Mouse (Mus musculus) liver, embryonic 14.5 days (tissue): ENCODE measurements around the gene Bex6. TPM values are rescaled to one million over a fixed set of nuclear protein-coding genes. Genes with fewer than 3 reads are reported as not detected.

Experiments
- ATAC-seq: fragments of 200-750 bp; cut with Nextera tagmentation; 2 replicates; pipeline ENCODE4 v1.8.0; 2017; ENCODE audit warnings: moderate number of reproducible peaks, mild to moderate bottlenecking, moderate library complexity; ENCODE audit not compliant: insufficient read depth
- DNase-seq, 3 experiments: peaks; one replicate each; pipeline ENCODE4 v3.0.0-alpha.2; 2012 to 2013; ENCODE audit warnings: low read depth in 3 of 3, low spot score in 3 of 3
- H3K27ac ChIP-seq: fragments of 300-500 bp; sonication (generic); 2 replicates; pipeline ENCODE4 v1.5.1; 2014; ENCODE audit warnings: moderate library complexity, mild to moderate bottlenecking, control low read depth, inconsistent platforms
- H3K27me3 ChIP-seq: fragments of 300-500 bp; sonication (generic); 2 replicates; pipeline ENCODE4 v1.6.1; 2014; ENCODE audit warnings: mild to moderate bottlenecking, low read length, moderate library complexity; ENCODE audit not compliant: control insufficient read depth, insufficient read depth
- H3K36me3 ChIP-seq: fragments of 300-500 bp; sonication (generic); replicated peaks from 2 replicates; pipeline ENCODE4 v1.6.1; 2014; ENCODE audit warnings: low read depth; ENCODE audit not compliant: control insufficient read depth, insufficient read depth
- H3K4me1 ChIP-seq, 2 experiments: fragments of 200-500 bp in 1 of 2; fragments of 300-500 bp in 1 of 2; sonication (generic) in 1 of 2; replicated peaks; 2 replicates each; pipeline ENCODE4 v1.6.1; 2012 to 2014; ENCODE audit warnings: antibody characterized with exemption in 1 of 2, inconsistent platforms in 1 of 2, low read length in 1 of 2; ENCODE audit not compliant: control insufficient read depth in 2 of 2, insufficient read depth in 2 of 2
- H3K4me2 ChIP-seq: fragments of 300-500 bp; sonication (generic); 2 replicates; pipeline ENCODE4 v1.6.1; 2014; ENCODE audit warnings: low read depth, mild to moderate bottlenecking, control low read depth, moderate library complexity
- H3K4me3 ChIP-seq, 2 experiments: fragments of 200-500 bp in 1 of 2; fragments of 300-500 bp in 1 of 2; sonication (generic) in 1 of 2; 2 replicates each; pipeline ENCODE4 v1.5.1; 2012 to 2014; ENCODE audit warnings: low read depth in 2 of 2, low read length in 2 of 2, mild to moderate bottlenecking in 2 of 2, control low read depth in 1 of 2, inconsistent platforms in 1 of 2, moderate library complexity in 1 of 2; ENCODE audit not compliant: insufficient read depth in 1 of 2
- H3K9ac ChIP-seq: fragments of 300-500 bp; sonication (generic); replicated peaks from 2 replicates; pipeline ENCODE4 v1.6.1; 2014; ENCODE audit warnings: mild to moderate bottlenecking, control low read depth, moderate library complexity
- H3K9me3 ChIP-seq: fragments of 300-500 bp; sonication (generic); 2 replicates; pipeline ENCODE4 v1.6.1; 2016; ENCODE audit warnings: low read length, mixed read lengths; ENCODE audit not compliant: control insufficient read depth
- CTCF ChIP-seq: IDR thresholded peaks from 2 replicates; pipeline ENCODE4 v1.5.1; 2016; ENCODE audit warnings: antibody characterized with exemption, low read depth, control low read depth
- EP300 ChIP-seq: IDR thresholded peaks from 2 replicates; pipeline ENCODE4 v1.6.1; 2016; ENCODE audit warnings: antibody characterized with exemption, low read depth
- WGBS: fragments of 180-500 bp; shearing (Covaris S2); extraction: QIAGEN DNeasy Blood & Tissue Kit; methylation state at CpG from one replicate; pipeline ENCODE4 v1.1.7; 2014; ENCODE audit not compliant: insufficient replicate concordance; 5-methylcytosine and 5-hydroxymethylcytosine counted together
- polyA plus RNA-seq, 2 experiments: library from polyadenylated mRNA; depleted of rRNA in 1 of 2; stranded (reverse) in 1 of 2; unstranded in 1 of 2; fragments of >200 nt; fragmentation: Nextera tagmentation in 1 of 2; extraction: Ambion mirVana in 1 of 2; gene quantifications; 2 replicates each; pipeline versions ENCODE4 v1.2.1 to v1.2.3; 2012 to 2014

The Bex6 gene
- polyA plus RNA-seq, 2 experiments = 0.70 to 0.90 TPM

- no peak for DNase-seq
- WGBS = 53% methylated on average over 5 of the region's 5 CpGs
Measured at GRCm38 (mm10) chr16:32171031-32171731, 8.4 kb upstream of the Bex6 start.

GRCm38 (mm10) chr16:32173401-32173800, 6.2 kb upstream of the Bex6 start:
- H3K27ac ChIP-seq = no peak overlapping the region
- 62% methylated on average over 11 of the region's 11 CpGs for WGBS
- ATAC-seq (no peak), DNase-seq (no peak)
- no peak overlapping the region for H3K4me3 ChIP-seq
- peaks cover 0 to 13% of the 10 kb centered on the region in 2 experiments; a peak in 3 of 4 replicates for H3K4me1 ChIP-seq
- H3K27me3 ChIP-seq = no peaks in the 10 kb centered on the region
- no peak overlapping the region for H3K9ac ChIP-seq
- H3K4me2 ChIP-seq = no peak overlapping the region
- H3K36me3 ChIP-seq = no peaks in the 10 kb centered on the region
- TF ChIP-seq CTCF = no peak
- no peak for TF ChIP-seq EP300
- H3K9me3 ChIP-seq = no peaks in the 10 kb centered on the region

More at GRCm38 (mm10) chr16:32171031-32171731, 8.4 kb upstream of the Bex6 start:
- TF ChIP-seq CTCF (no peak), EP300 (no peak)
- no peak overlapping the region for H3K9ac ChIP-seq
- H3K27me3 ChIP-seq = no peaks in the 10 kb centered on the region
- H3K9me3 ChIP-seq = no peaks in the 10 kb centered on the region
- H3K4me3 ChIP-seq = no peak overlapping the region
- peaks cover 1 to 2% of the 10 kb centered on the region in 2 experiments for H3K4me1 ChIP-seq
- H3K27ac ChIP-seq = no peak overlapping the region
- H3K4me2 ChIP-seq = no peak overlapping the region
- no peaks in the 10 kb centered on the region for H3K36me3 ChIP-seq
- ATAC-seq = no peak

GRCm38 (mm10) chr16:32174340-32175005, 5.2 kb upstream of the Bex6 start:
- 72% methylated on average over 8 of the region's 8 CpGs for WGBS
- TF ChIP-seq EP300 (no peak), CTCF (no peak)
- DNase-seq (no peak), ATAC-seq (no peak)
- Histone ChIP-seq H3K27ac (no peak overlapping the region), H3K4me3 (no peak overlapping the region), H3K27me3 (no peaks in the 10 kb centered on the region), H3K9ac (no peak overlapping the region), H3K4me1 (peaks cover 0 to 13% of the 10 kb centered on the region in 2 experiments; a peak in 3 of 4 replicates), H3K36me3 (no peaks in the 10 kb centered on the region), H3K4me2 (no peak overlapping the region), H3K9me3 (no peaks in the 10 kb centered on the region)

GRCm38 (mm10) chr16:32175029-32175428, 4.6 kb upstream of the Bex6 start:
- 80% methylated on average over 4 of the region's 4 CpGs for WGBS
- no peaks in the 10 kb centered on the region for H3K9me3 ChIP-seq
- no peak overlapping the region for H3K27ac ChIP-seq
- no peaks in the 10 kb centered on the region for H3K27me3 ChIP-seq
- H3K9ac ChIP-seq = no peak overlapping the region
- TF ChIP-seq EP300 (no peak), CTCF (peak; percentile 52)
- no peak for DNase-seq
- no peak for ATAC-seq
- H3K4me1 ChIP-seq = peaks cover 0 to 13% of the 10 kb centered on the region in 2 experiments; a peak in 3 of 4 replicates
- H3K4me2 ChIP-seq = no peak overlapping the region
- H3K4me3 ChIP-seq = no peak overlapping the region
- no peaks in the 10 kb centered on the region for H3K36me3 ChIP-seq
